ENCODE assay signal across 8 mouse cellular contexts in genomic region chr7:4623544-4624189, GRCm38 (mm10). TPM values are rescaled to one million over a fixed set of nuclear protein-coding genes. Genes with fewer than 3 reads are reported as not detected.
DNase-seq lines count a peak whose midpoint lies in the region; ATAC-seq lines count a peak whose summit lies in the region.

No protein-coding gene starts in this region.

- intact Hi-C loops in left cerebral cortex, postnatal 14 days (cut with DNase I), result loop anchor here (5.0 kb wide), 1 partner anchor 61 kb away; no protein-coding TSS in a partner anchor

- H3K4me2 ChIP-seq in liver, embryonic 16.5 days (ENCODE audit: low read depth, low read length), result no peak overlapping the region

- peak; percentile 57 for ATAC-seq in inflammation-experienced regulatory T-cells, adult 6 months
- ATAC-seq in liver, embryonic 16.5 days (ENCODE audit: low read depth), result peak; percentile 60
- ATAC-seq in frontal cortex, adult (ENCODE audit: low TSS enrichment), result no peak

- peaks cover 35% of the 10 kb centered on the region for H3K4me1 ChIP-seq in liver, embryonic 16.5 days (ENCODE audit: control insufficient read depth, low read depth, low read length)

- H3K9ac ChIP-seq in liver, embryonic 16.5 days (ENCODE audit: low read depth, low read length), result no peak overlapping the region

- H3K27me3 ChIP-seq in liver, embryonic 16.5 days (ENCODE audit: control insufficient read depth, insufficient read depth, low read depth, low read length), result no peaks in the 10 kb centered on the region

- no peaks in the 10 kb centered on the region for H3K9me3 ChIP-seq in liver, embryonic 16.5 days (replicated peaks; ENCODE audit: control insufficient read depth, low read length)

- peaks cover 6% of the 10 kb centered on the region; the same call in 1 of the 2 replicates for H3K36me3 ChIP-seq in liver, embryonic 16.5 days (ENCODE audit: control insufficient read depth, insufficient read depth)

- WGBS in liver, embryonic 16.5 days (ENCODE audit: insufficient replicate concordance), result 14% methylated on average over 4 of the region's 4 CpGs

- no peak overlapping the region for H3K4me3 ChIP-seq in liver, embryonic 16.5 days (ENCODE audit: low read depth, low read length)

- H3K27ac ChIP-seq in liver, embryonic 16.5 days (ENCODE audit: low read length), result no peak overlapping the region; the same call in 1 of the 2 replicates

- peak; percentile 47 to 50 for DNase-seq in left cerebral cortex, postnatal 14 days (ENCODE audit: low spot score in 2 of 2)
- no peak for DNase-seq in left cerebral cortex, adult 9 months (ENCODE audit: low spot score in 2 of 2)
- DNase-seq in T-cell, adult 2 months (ENCODE audit: low spot score), result peak; percentile 67
- DNase-seq in embryo, embryonic 11.5 days (ENCODE audit: low read depth, low spot score), result peak; percentile 36
- DNase-seq in retina, embryonic 14.5 days (ENCODE audit: low spot score), result peak; percentile 77

RNA-seq across cellular contexts. Expression of gene Tmem86b, which starts 7.6 kb away (rescaled TPM):
- 10 to 100 TPM; 10.8 to 10.9 TPM for total RNA-seq in left cerebral cortex, postnatal 14 days (2021)
- polyA plus RNA-seq in inflammation-experienced regulatory T-cells, adult 6 months (2017; shearing (Covaris generic)), result 1 to 10 TPM; 3.1 to 4.1 (median 4.0) TPM
- 38.2 and 39.0 TPM in 2 replicates for polyA plus RNA-seq in liver, embryonic 16.5 days (2015; fragmentation: Nextera tagmentation; extraction: Ambion mirVana)

RNA-seq across cellular contexts. Expression of gene Ptprh, which starts 19.8 kb away (rescaled TPM):
- under 1 TPM; 0.57 to 0.93 TPM for total RNA-seq in left cerebral cortex, postnatal 14 days (2021)
- not detected for polyA plus RNA-seq in inflammation-experienced regulatory T-cells, adult 6 months (2017; shearing (Covaris generic))
- polyA plus RNA-seq in liver, embryonic 16.5 days (2015; fragmentation: Nextera tagmentation; extraction: Ambion mirVana), result 0.02 TPM in 1 of 2 replicates, not detected in the other

RNA-seq across cellular contexts. Expression of gene Ppp6r1, which starts 35.2 kb away (rescaled TPM):
- total RNA-seq in left cerebral cortex, postnatal 14 days (2021), result 100 to 1,000 TPM; 132 to 135 TPM
- 10 to 100 TPM in 1 of 3 experiments, 1 to 10 TPM in 2; 7.7 to 13.6 (median 9.7) TPM for polyA plus RNA-seq in inflammation-experienced regulatory T-cells, adult 6 months (2017; shearing (Covaris generic))
- 2.4 and 3.4 TPM in 2 replicates for polyA plus RNA-seq in liver, embryonic 16.5 days (2015; fragmentation: Nextera tagmentation; extraction: Ambion mirVana)

Comparison
In these comparisons a context has a peak if more than half of its experiments do, and no peak if none do; other contexts are left out.
1. DNase-seq: peak in left cerebral cortex, postnatal 14 days (2 of 2), T-cell, adult 2 months (single experiment), embryo, embryonic 11.5 days (single experiment) and retina, embryonic 14.5 days (single experiment); none in left cerebral cortex, adult 9 months (0 of 2).